Mouse (Mus musculus) mouse trophoblast stem cell (cell line): ENCODE results near the gene Mybl2.
"Not testable (repeated sequence)": the region's sequence is repeated elsewhere in the genome, so short reads cannot be mapped to it uniquely, and the experiment has no call there.

Experiments used
- in situ Hi-C, 2 experiments: fragments of 300-500 bp; cut with MseI, MboI; formaldehyde crosslinking; loops; 2 replicates in 1 of 2; 3 replicates in 1 of 2; pipeline ENCODE4 v1.15.1; 2025

Mybl2 gene

DNA sequence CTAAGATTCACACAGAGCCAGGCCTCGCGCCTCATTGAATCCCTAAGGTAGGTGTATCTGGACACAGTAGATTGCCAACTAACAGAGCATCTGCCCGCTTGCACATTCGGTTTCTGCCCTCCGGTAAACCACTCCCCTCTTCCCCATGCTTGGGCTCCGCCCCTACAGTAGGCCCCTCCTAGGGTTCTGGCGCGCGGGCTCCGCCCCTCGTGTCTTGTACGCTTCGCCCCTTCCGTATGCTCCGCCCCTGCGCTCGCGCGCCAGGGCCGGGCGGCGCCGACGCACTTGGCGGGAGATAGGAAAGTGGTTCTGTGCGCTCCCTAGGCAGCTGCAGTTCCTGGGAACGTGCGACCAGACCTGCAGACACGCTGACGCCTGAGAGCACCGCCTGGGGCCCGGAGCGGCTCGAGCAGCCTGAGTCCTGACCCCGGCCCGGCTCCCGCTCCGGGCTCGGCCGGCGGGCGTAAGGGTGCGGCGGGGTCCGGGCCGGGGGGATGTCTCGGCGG is at the start of gene Mybl2:
Gene Mybl2, plus strand, starts transcription at position 353 of the 506 bp plus-strand sequence.
- in situ Hi-C loops = no loop called here

DNA sequence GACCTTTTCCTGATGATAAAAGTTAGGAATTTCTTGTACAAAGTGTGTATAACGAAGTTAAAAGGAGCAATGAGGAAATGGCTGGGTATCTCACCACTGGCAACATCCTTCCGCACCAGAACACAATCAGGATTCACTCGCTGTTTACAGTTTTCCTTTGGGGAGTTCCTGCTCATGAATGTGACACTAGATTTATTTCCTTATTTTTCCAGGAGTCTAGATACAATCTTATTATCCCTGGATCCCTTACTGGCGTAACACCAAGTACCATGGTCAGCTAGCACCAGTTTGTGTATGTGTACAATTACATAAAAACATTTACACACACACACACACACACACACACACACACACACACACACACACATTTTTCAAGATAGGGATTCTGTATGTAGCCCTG is 47.2 kb upstream of the Mybl2 start:
- in situ Hi-C loops = loop anchor here in 1 of 2 experiments (10.0 kb wide), 1 partner anchor 82 kb away; no protein-coding TSS in a partner anchor

DNA sequence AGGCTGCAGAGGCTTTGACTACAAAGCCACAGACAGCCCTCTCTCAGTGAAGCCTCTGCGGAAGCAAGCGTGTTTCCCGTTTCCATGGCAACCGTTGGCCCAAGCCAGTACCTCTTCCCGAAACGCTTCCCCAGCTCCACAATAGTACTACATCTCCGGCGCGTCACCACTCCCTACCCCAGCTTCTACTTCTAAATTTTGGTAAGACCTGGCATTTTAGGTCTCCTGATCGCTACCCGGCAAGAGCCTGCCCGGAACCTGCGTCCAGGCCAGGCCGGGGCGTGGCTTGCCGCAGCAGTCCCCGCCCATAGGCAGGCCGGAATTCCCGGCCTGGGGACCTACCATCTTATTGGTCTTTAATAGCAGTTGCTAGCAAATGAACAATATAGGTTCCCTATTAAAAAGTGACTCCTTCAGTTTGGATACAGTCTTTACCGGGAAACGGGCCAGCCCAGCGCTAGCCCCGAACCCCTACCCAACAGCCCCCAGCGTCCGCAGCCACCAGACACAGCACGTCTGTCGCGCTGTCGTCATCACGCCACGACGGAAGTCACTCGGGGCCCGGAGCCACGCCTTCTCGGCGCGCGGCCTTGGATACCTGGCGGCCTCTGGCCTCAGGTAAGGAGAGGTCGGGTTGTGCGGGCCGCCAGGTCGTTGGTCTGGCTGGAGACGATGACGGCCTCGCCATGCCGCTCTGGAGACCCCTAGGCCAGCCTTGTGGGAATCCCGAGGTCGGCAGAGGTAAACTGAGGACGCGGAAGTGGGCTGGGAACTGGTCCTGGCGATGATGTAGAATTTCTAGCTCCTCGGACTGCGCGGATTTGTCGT is 37.4 kb upstream of the Mybl2 start, which contains the start of gene Ift52:
Gene Ift52, plus strand, starts transcription at position 439 of the 828 bp plus-strand sequence.
- in situ Hi-C loops = no loop called here

DNA sequence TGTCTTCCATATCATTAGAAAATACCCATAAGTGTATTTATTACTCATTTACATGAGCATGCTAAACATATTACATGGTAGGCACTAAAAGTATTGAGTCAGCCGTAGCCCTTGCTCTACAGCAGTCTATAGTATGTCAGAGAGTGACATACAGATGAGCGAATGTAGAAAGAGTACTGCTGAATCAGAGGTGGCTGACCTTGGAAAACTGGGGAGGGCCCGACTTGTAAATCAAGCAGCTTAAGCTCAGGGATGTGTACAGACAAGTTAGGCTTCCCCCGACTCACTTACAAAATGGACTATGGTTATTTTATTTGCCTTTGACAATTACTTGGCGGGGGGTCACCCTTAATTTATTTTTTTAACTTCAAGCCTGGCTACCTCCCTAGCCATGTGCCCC is 23.2 kb upstream of the Mybl2 start:
- in situ Hi-C loops = no loop called here

DNA sequence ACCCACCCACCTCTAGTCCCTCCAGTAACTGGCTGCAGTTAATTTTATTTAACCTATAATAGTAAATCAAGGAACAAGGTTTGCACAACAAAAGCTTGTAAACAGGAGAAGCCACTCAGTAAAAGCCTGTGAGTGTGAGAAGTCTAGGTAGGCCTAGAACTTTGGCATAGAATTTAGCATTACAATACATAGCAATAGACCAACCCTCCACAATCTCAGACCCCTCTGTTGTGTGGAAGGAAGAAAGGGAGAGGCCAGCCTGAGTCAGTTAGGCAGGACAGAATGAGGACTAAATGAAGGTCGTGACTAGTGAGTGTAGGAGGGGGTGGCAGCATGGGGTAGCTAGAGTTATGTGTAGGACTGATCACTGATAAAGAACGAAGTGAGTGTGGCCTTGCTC is 22.7 kb upstream of the Mybl2 start:
- in situ Hi-C loops = no loop called here

DNA sequence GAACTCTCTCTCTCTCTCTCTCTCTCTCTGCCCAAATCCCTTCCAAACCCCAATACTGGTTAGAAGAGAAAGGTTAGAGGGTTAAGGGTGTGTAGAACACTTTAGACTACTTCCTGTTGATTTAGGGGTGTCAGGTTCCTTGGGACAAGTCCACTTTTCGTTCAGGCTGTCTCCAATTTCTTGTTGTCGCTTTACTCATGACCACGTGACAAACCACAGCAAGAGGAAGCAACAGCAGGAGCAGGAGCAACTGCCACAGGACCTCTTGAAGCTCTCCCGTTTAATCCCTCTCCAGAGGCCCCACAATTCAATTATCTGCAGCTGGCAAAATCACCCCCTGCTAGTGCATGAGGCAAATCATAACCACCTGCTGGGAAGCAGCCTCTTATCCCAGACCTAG is 21.9 kb upstream of the Mybl2 start:
- in situ Hi-C loops = no loop called here

DNA sequence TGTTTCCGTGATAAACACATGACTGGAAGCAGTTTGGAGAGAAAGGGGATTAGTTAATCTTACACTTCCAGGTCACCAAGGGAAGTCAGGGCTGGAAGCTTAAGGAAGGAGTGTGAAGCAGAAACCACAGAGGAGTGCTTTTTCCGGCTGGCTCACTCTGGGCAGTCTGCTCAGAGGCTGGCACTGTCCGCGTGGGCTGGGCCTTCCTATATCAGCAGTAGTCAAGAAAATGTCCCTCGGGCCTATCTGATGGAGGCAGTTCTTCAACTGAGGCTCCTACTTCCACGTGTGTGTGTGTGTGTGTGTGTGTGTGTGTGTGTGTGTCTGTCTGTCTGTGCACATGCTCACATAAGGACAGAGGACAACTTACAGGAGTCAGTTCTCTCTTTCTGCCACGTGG is 14.5 kb upstream of the Mybl2 start:
- in situ Hi-C loops = no loop called here

DNA sequence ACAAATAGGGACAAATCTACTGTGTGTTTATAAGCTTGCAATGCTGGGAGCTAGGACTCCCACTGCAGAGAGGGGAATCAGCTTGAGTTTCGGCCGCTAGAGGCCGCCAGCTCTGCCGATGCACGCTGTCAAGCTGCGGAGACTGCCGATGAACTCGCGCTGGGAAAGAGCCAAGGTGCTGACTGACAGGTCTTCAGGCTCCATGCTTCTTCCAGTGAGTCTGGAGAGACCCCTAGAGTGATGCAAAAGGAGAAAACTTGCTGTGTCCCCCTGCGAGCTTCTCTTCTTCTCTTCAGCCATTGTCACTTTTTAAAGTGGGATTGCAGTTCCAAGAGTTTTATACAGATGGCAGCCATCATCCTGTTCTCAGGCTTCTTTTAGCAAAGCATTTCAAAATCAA is 6.4 kb upstream of the Mybl2 start:
- in situ Hi-C loops = loop anchor here in 1 of 2 experiments (5.0 kb wide), 1 partner anchor 39 kb away; the partner anchor contains the start of gene Gtsf1l

DNA sequence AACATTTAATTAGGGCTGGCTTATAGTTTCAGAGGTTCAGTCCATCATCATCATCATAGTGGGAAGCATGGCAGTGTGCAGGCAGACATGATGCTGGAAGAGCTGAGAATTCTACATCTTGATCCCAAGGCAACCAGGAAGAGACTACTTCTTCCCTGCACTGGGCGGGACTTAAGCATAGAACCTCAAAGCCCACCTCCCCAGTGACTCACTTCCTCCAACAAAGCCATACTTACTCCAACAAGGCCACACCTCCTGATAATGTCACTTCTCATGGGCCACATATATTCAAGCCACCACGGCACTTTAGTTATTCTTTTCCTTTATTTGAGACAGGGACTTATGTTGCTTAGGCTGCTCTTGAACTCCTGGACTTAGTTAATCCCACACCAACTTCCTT is 5.4 kb upstream of the Mybl2 start:
- in situ Hi-C loops = loop anchor here in 1 of 2 experiments (5.0 kb wide), 1 partner anchor 38 kb away; the partner anchor contains the start of gene Gtsf1l

DNA sequence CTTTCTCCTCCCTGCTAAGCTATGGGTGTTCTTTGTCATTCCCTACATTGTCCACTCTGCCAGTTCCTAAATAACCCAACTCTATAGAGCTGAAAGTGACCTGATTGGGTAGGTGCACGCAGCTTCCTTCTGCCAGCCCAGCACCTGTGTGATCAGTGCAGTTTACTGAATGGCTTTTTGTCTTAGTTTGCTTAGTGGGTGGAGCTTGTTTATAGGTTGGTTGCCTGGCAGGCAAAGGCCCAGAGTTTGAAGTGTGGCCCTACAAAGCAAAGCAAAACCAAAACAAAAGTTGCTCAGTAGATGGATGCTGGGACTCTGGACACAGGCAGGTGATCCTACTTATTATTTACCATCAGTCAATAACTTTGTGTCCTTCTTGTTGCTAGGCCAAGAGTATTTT is 2.8 kb upstream of the Mybl2 start:
- in situ Hi-C loops = no loop called here

DNA sequence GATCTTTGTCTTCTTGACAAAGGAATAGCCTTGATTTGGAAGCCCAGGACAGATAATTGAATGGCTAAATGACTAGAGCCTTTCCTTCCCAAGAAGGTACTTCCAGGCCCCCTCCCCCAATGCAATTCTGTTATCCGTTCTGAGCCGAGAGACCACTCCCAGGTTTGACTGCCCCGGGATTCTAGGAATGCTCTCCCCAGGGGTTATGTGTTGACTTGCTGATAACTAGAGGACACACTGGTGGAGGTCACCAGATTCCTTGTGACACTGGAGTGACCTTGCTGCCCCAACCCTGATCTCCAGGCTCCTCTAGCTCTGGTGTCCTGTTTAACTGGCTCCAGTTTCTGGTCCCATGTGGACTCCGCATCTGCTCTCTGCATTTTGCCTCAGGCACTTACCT is 2.4 kb upstream of the Mybl2 start:
- in situ Hi-C loops = no loop called here

DNA sequence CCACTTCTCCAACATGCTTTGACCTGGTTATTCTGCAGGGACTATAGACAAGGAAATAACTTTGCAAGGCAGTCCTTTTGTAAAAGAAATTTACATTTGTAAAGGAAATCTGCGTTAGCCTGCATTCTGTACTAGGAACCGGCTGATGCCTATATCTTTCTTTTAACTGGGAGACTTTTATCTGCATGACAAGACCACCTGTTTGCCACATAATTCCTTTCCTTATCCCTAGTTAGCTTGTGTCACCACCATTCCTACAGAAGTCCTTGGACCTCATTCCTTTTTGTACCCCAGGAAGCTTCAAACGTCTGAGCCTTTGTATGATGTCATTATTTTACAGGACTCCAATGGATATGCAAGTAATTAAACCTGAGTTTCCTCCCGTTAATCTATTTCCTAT is 1.7 kb upstream of the Mybl2 start:
- in situ Hi-C loops = no loop called here

DNA sequence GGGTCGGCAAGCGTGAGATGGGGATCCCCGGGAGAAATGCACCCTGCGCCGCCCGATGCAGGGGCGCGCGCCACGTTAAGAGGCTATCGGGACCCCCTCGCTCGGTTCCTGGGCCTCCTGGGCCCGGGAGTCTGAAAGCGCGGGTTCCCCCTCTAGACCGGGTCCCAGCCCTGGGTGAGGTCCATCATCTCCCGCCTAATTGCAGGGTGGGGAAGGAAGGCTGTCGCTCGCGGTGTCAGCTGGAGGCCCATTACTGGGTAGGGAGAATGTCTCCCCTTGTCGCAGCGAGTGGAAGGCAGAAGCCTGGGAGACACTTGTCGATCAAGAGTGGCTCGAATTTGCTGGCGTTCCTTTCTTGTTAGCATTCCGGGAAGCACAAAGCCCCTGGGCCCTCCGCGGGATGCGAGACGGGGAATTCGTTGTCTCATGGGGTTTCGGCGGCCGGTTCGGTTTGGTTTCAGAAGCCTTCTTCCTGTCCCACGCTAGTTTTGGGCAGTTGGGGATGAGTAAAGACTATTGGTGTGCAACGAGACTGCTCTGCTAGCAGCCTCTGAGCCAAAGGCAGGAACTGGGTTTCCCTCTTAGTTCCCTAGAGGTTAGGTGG is 506 bp downstream of the Mybl2 start:
- in situ Hi-C loops = no loop called here

DNA sequence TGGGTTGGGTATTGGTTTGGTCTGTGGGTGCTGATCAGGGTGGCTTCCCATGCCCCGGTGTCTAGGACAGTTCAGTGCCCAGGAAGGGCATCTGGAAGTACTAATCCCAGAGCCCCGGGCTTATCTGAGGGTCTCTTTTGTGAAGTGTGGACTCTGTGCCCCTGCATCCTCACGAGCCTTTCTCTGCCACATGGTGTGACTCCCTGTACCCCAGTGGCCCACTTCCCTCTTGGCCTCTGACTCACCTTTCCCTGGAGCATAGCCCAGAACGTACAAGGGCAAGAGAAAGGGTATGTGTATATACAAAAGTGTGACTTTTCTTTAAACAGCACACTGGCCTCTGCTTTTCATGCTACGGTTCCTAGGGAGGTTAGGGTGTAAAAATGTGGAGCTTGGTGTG is 1.2 kb downstream of the Mybl2 start:
- in situ Hi-C loops = no loop called here

DNA sequence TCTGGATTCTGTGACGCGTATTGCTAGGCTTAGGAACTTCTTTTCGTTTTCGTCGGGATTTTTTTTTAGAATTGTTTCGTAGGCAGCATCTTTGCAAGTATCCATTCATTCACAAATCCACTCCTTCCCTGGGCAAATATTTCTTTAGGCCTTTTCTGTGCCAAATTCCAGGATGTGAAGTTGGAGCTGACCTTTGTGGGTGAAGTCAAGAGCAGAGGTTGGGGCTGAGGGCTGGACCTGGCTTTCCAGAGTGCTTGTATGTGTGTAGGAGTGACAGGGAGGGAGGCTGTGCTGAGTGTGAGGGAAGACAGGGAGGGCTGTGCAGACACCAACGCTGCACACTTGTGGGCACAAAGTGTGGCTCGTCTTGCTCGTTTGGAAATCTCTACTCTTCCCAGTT is 2.1 kb downstream of the Mybl2 start:
- in situ Hi-C loops = no loop called here

DNA sequence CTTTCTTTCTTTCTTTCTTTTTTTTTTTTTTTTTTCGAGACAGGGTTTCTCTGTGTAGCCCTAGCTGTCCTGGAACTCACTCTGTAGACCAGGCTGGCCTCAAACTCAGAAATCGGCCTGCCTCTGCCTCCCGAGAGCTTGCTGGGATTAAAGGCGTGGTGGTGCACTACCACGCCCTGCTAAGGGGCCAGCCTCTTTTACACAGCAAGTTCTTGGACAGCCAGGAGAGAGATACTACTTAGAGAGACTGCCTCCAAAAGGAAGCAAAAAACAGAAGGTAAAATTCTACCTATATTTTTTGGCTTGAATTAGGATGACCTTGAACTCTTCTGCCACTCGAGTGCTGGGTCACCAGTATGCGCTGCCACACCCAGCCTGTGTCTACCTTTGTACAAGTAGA is 4.5 kb downstream of the Mybl2 start:
- in situ Hi-C loops = not testable (repeated sequence)

DNA sequence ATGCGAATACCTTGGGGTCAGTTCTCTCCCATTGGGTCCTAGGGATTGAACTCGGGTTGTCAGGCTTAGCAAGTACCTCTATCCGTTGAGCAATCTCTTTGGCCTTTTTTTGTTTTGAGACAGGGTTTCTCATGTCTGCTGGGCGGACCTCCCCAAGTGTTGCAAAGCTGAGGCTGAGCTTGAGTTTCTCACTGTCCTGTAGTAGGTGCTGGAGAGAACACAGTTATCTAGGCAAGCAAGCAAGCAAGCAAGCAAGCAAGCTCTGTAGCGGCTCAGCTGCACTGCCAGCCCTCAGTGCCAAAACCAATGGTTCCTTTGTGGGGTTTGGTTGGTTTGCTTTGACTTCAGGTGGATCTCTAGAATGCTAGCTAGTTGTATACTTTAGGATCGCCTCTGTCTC is 6.1 kb downstream of the Mybl2 start:
- in situ Hi-C loops = no loop called here

DNA sequence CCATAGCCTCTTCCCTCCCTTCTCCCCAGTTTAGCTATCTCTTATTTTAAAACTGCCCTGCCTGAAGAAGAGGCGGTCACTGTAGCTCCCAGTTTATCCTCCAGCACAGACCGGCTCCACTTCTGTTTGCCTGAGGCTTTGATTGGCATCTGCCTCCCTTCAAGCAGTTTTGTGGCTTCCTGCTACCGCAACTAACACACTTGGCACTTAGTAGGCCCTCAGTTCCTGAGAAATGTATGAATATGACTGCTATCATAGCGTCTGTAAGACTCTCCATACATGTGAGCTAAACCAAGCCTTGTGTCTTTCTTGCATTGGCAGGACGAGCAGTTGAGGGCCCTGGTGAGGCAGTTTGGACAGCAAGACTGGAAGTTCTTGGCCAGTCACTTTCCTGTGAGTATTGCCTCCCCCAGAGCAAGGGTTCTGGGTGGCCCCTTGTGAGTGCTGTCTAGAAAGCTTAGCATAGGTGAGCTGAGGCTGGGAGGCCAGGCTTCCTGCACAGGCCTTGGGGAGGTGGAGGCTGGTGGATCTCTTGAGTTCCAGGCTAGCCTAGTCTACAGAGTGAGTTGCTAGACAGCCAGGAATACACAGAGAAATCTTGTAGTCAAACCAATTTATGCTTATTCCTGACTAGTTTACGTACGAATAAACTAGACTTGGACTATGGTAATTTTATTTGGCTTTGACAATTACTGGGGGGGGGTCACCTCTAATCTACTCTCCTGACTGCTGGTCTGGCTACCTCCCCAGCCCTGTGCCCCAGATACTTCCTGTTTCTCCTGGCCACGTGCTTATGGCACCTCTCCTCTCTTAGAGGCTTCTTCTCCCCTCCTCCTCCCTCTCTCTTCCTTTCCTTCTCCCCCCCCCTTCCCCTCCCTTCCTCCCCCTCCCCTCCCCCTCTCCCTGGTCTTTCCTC is 7.0 kb downstream of the Mybl2 start:
- in situ Hi-C loops = no loop called here

DNA sequence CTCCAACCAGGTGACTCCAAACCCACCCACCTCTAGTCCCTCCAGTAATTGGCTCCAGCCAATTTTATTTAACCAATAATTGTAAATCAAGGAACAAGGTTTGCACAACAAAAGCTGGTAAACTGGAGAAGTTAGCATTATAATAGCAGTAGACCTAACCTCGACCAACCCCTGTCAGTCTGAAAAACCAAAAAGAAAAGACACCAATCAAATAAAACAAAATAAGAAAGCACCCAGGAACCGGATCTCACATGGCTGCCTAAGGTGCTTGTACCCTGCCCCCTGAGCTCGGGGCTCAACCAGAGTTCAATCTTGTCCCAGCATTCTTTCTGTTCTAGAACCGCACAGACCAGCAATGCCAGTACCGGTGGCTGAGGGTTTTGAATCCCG is 7.6 kb downstream of the Mybl2 start:
- in situ Hi-C loops = no loop called here

DNA sequence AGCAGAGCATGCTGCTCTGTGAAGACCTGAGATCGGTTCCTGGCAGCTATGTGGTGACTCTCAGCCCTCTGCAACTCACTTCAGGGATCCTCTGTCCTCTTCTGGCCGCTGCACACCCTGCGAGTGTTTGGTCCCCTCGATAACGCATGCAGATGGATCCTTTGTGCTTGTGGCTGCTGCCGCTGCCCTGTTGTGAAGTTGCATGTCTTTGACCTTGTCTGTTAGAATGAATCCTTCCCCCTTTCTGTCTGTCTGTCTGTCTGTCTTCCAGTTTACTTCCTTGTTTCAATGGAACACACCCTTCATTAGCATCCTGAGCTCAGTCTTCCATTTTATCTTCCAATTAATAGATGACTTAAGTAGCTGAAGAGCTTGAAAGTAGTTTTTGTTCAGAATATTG is 11.8 kb downstream of the Mybl2 start:
- in situ Hi-C loops = no loop called here

DNA sequence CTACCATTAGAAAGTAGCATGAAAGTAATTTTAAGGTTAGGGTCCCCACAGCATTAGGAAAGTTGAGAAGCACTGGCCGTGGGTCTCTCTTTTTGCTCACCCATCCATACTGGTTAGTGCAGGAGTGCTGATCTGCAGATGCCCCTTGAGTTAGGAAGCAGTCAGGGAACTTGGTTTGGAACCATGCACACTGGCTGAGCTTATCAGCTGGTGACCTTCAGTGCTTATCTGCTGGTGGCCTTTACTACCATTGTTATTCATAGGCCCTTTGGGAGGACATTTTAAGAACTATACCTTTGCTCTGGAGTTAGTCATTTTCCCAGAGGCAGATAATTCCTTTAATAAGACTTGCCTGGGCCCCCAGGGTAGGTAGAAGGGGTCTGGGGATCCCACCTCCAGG is 12.7 kb downstream of the Mybl2 start:
- in situ Hi-C loops = no loop called here

DNA sequence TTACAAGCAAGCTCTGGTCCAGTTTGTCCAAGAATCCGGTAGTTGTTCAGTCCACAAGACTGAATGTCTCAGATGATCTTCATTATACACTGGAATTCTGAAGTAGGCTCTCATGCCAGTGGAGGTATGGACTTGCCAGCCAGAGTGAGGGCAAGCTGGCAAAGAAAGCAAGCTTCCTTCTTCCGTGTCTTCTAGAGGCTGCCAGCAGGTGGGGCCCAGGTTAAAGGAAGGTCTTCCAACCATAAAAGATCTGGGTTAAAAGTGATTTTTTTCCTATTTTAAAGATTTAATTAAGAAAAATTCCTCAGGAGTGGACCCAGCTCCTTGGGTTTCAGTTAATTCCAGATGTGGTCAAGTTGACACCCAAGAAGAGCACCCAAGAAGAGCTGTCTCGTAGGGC is 15.7 kb downstream of the Mybl2 start:
- in situ Hi-C loops = no loop called here
